Mouse (Mus musculus) CH12.LX (cell line): ENCODE results near the gene Rasl11b. TPM values are rescaled to one million over a fixed set of nuclear protein-coding genes. Genes with fewer than 3 reads are reported as not detected.

ENCODE experiments used
- DNase-seq: peaks from one replicate; pipeline ENCODE4 v3.0.0-alpha.2; 2013; ENCODE audit errors: extremely low read depth
- H3K27ac ChIP-seq: 2 replicates; pipeline ENCODE4 v1.5.1; 2012; ENCODE audit warnings: low read depth, mild to moderate bottlenecking, control low read depth, moderate library complexity; ENCODE audit not compliant: insufficient read depth
- H3K27me3 ChIP-seq: replicated peaks from 2 replicates; pipeline ENCODE3; 2012; ENCODE audit warnings: inconsistent platforms
- H3K36me3 ChIP-seq, 2 experiments: replicated peaks in 1 of 2; 2 replicates each; pipeline versions ENCODE3 to v1.6.1; 2012; ENCODE audit warnings: inconsistent platforms in 1 of 2, low read length in 1 of 2, mild to moderate bottlenecking in 1 of 2, mixed read lengths in 1 of 2, moderate library complexity in 1 of 2; ENCODE audit not compliant: control insufficient read depth in 1 of 2, insufficient read depth in 1 of 2
- H3K4me1 ChIP-seq, 2 experiments: 2 replicates each; pipeline ENCODE4 v1.6.1; 2012; ENCODE audit warnings: inconsistent platforms in 1 of 2, moderate library complexity in 1 of 2; ENCODE audit not compliant: insufficient read depth in 2 of 2, control insufficient read depth in 1 of 2
- H3K4me2 ChIP-seq: 2 replicates; pipeline ENCODE4 v1.6.1; 2012; ENCODE audit warnings: low read depth, mild to moderate bottlenecking, control low read depth; ENCODE audit not compliant: poor library complexity, insufficient read depth, severe bottlenecking
- H3K4me3 ChIP-seq, 3 experiments: fragments of 150-350 bp in 1 of 3; sonication (generic) in 1 of 3; replicated peaks in 1 of 3; 2 replicates each; pipeline versions ENCODE3 to v1.5.1; 2011 to 2012; ENCODE audit warnings: low read depth in 2 of 3, low read length in 2 of 3, mild to moderate bottlenecking in 2 of 3, moderate library complexity in 2 of 3, control low read depth in 1 of 3, improper control_type of control experiment in 1 of 3, inconsistent platforms in 1 of 3, mixed read lengths in 1 of 3; ENCODE audit not compliant: poor library complexity in 1 of 3
- H3K79me2 ChIP-seq: replicated peaks from 2 replicates; pipeline ENCODE4 v1.6.1; 2012; ENCODE audit warnings: mild to moderate bottlenecking, moderate library complexity; ENCODE audit not compliant: control insufficient read depth, poor library complexity, insufficient read depth, severe bottlenecking; ENCODE audit errors: extremely low read depth
- H3K9ac ChIP-seq: 2 replicates; pipeline ENCODE4 v1.6.1; 2012; ENCODE audit warnings: low read depth, mild to moderate bottlenecking, control low read depth, moderate library complexity; ENCODE audit not compliant: insufficient read depth
- H3K9me3 ChIP-seq: replicated peaks from 2 replicates; pipeline ENCODE3; 2012; ENCODE audit warnings: low read length, inconsistent platforms, mixed read lengths
- CHD2 ChIP-seq: IDR thresholded peaks from 2 replicates; pipeline ENCODE4 v1.6.1; 2011; ENCODE audit warnings: low read length, improper control_type of control experiment
- CTCF ChIP-seq, 2 experiments: IDR thresholded peaks in 1 of 2; conservative IDR thresholded peaks in 1 of 2; 2 replicates each; pipeline ENCODE4 v1.5.1; 2011 to 2012; ENCODE audit warnings: low read depth in 2 of 2, low read length in 2 of 2, improper control_type of control experiment in 1 of 2, inconsistent platforms in 1 of 2, mild to moderate bottlenecking in 1 of 2, moderate library complexity in 1 of 2
- ELF1 ChIP-seq: IDR thresholded peaks from 2 replicates; pipeline ENCODE4 v1.6.1; 2014; ENCODE audit warnings: low read depth, mild to moderate bottlenecking, inconsistent platforms, low read length, improper control_type of control experiment
- EP300 ChIP-seq: IDR thresholded peaks from 2 replicates; pipeline ENCODE4 v1.6.1; 2011; ENCODE audit warnings: low read length, improper control_type of control experiment
- ETS1 ChIP-seq: conservative IDR thresholded peaks from 2 replicates; pipeline ENCODE4 v1.6.1; 2012; ENCODE audit warnings: low read depth, mild to moderate bottlenecking, inconsistent platforms, low read length, improper control_type of control experiment, moderate library complexity
- GABPA ChIP-seq: IDR thresholded peaks from 2 replicates; pipeline ENCODE4 v1.6.1; 2012; ENCODE audit warnings: low read depth, low read length, improper control_type of control experiment, inconsistent platforms; ENCODE audit not compliant: insufficient replicate concordance
- HCFC1 ChIP-seq: IDR thresholded peaks from 2 replicates; pipeline ENCODE4 v1.6.1; 2012; ENCODE audit warnings: low read depth, mild to moderate bottlenecking, inconsistent platforms, low read length, improper control_type of control experiment
- KAT2A ChIP-seq: IDR thresholded peaks from 2 replicates; pipeline ENCODE4 v1.6.1; 2012; ENCODE audit warnings: low read length, improper control_type of control experiment, inconsistent platforms; ENCODE audit not compliant: insufficient replicate concordance
- MAFK ChIP-seq: IDR thresholded peaks from 2 replicates; pipeline ENCODE4 v1.6.1; 2011; ENCODE audit warnings: low read length, improper control_type of control experiment; ENCODE audit not compliant: insufficient replicate concordance
- MAX ChIP-seq: IDR thresholded peaks from 2 replicates; pipeline ENCODE4 v1.6.1; 2011; ENCODE audit warnings: low read length, improper control_type of control experiment
- MEF2A ChIP-seq: IDR thresholded peaks from 2 replicates; pipeline ENCODE4 v1.6.1; 2014; ENCODE audit warnings: low read depth, mild to moderate bottlenecking, inconsistent platforms, low read length, improper control_type of control experiment, borderline replicate concordance
- MYC ChIP-seq: IDR thresholded peaks from 2 replicates; pipeline ENCODE4 v1.6.1; 2011; ENCODE audit warnings: low read depth, mild to moderate bottlenecking, improper control_type of control experiment, low read length
- NELFE ChIP-seq: IDR thresholded peaks from 2 replicates; pipeline ENCODE4 v1.6.1; 2011; ENCODE audit warnings: low read depth, low read length, improper control_type of control experiment
- NRF1 ChIP-seq: IDR thresholded peaks from 2 replicates; pipeline ENCODE4 v1.6.1; 2014; ENCODE audit warnings: low read depth, mild to moderate bottlenecking, inconsistent platforms, low read length, improper control_type of control experiment, moderate library complexity
- PAX5 ChIP-seq: IDR thresholded peaks from 2 replicates; pipeline ENCODE4 v1.6.1; 2012; ENCODE audit warnings: low read length, inconsistent platforms, mixed read lengths
- POLR2A ChIP-seq: IDR thresholded peaks from 2 replicates; pipeline ENCODE4 v1.6.1; 2011; ENCODE audit warnings: low read depth, mild to moderate bottlenecking, improper control_type of control experiment, low read length
- POLR2AphosphoS2 ChIP-seq: IDR thresholded peaks from 2 replicates; pipeline ENCODE4 v1.6.1; 2011; ENCODE audit warnings: low read depth, low read length, improper control_type of control experiment
- RAD21 ChIP-seq: IDR thresholded peaks from 2 replicates; pipeline ENCODE4 v1.6.1; 2011; ENCODE audit warnings: low read depth, mild to moderate bottlenecking, low read length, improper control_type of control experiment, moderate library complexity
- SIN3A ChIP-seq: IDR thresholded peaks from 2 replicates; pipeline ENCODE4 v1.6.1; 2012; ENCODE audit warnings: low read length, improper control_type of control experiment, inconsistent platforms
- SMC3 ChIP-seq: IDR thresholded peaks from 2 replicates; pipeline ENCODE4 v1.6.1; 2011; ENCODE audit warnings: low read depth, low read length, improper control_type of control experiment
- TBP ChIP-seq: conservative IDR thresholded peaks from 2 replicates; pipeline ENCODE4 v1.6.1; 2011; ENCODE audit warnings: low read depth, low read length, improper control_type of control experiment
- TCF12 ChIP-seq: IDR thresholded peaks from 2 replicates; pipeline ENCODE4 v1.6.1; 2014; ENCODE audit warnings: low read depth, mild to moderate bottlenecking, inconsistent platforms, low read length, improper control_type of control experiment
- UBTF ChIP-seq: IDR thresholded peaks from 2 replicates; pipeline ENCODE4 v1.6.1; 2012; ENCODE audit warnings: low read depth, mild to moderate bottlenecking, inconsistent platforms, low read length, improper control_type of control experiment, moderate library complexity
- USF1 ChIP-seq: IDR thresholded peaks from 2 replicates; pipeline ENCODE4 v1.6.1; 2014; ENCODE audit warnings: low read depth, mild to moderate bottlenecking, inconsistent platforms, low read length, improper control_type of control experiment
- USF2 ChIP-seq: conservative IDR thresholded peaks from 2 replicates; pipeline ENCODE4 v1.6.1; 2011; ENCODE audit warnings: low read depth, low read length, improper control_type of control experiment
- ZC3H11A ChIP-seq: IDR thresholded peaks from 2 replicates; pipeline ENCODE4 v1.6.1; 2012; ENCODE audit warnings: low read depth, mild to moderate bottlenecking, inconsistent platforms, low read length, improper control_type of control experiment
- ZKSCAN1 ChIP-seq: IDR thresholded peaks from 2 replicates; pipeline ENCODE4 v1.6.1; 2012; ENCODE audit warnings: low read depth, inconsistent platforms, low read length, improper control_type of control experiment, borderline replicate concordance
- ZNF384 ChIP-seq: IDR thresholded peaks from 2 replicates; pipeline ENCODE4 v1.6.1; 2012; ENCODE audit warnings: low read depth, low read length, improper control_type of control experiment, inconsistent platforms
- dilution Hi-C: fragments of 300-500 bp; cut with MboI; formaldehyde crosslinking; loops from 2 replicates; pipeline ENCODE4 v1.14.3; 2020; ENCODE audit warnings: low sequenced_read_pairs; ENCODE audit not compliant: extremely low pct_unique_long_range_greater_than_20kb, extremely low pct_ligation_motif_present
- in situ Hi-C: fragments of 300-500 bp; cut with MboI; formaldehyde crosslinking; loops from 3 replicates; pipeline ENCODE4 v1.14.3; 2019; ENCODE audit warnings: low sequenced_read_pairs, low pct_ligation_motif_present, low pct_unique_long_range_greater_than_20kb, mixed read lengths
- polyA plus RNA-seq: library from polyadenylated mRNA; unstranded; fragments of >175 nt; gene quantifications from 2 replicates; pipeline ENCODE4 v1.2.1, GENCODE M21; 2012; ENCODE audit warnings: low read depth; ENCODE audit not compliant: insufficient read length
- total RNA-seq, 2 experiments: library from RNA; depleted of rRNA; stranded (reverse); fragments of 300-350 nt in 1 of 2; fragments of >200 nt in 1 of 2; gene quantifications; 2 replicates each; pipeline ENCODE4 v1.2.3; 2012 to 2014

Gene Rasl11b
- total and polyA plus RNA-seq, 3 experiments: 0.21 to 2.7 (median 0.60) TPM

- Histone ChIP-seq H3K9ac (no peak overlapping the region), H3K4me2 (no peak overlapping the region), H3K36me3 (no peaks in the 10 kb centered on the region), H3K79me2 (no peaks in the 10 kb centered on the region), H3K4me1 (peaks cover 3 to 23% of the 10 kb centered on the region in 2 experiments), H3K27ac (no peak overlapping the region), H3K9me3 (no peaks in the 10 kb centered on the region), H3K27me3 (no peaks in the 10 kb centered on the region), H3K4me3 (no peak overlapping the region)
- no peak for DNase-seq
- dilution Hi-C loops (no loop called here), in situ Hi-C loops (no loop called here)
- no peak for TF ChIP-seq MAFK
Observed at GRCm38 (mm10) chr5:74188886-74189285, 6.2 kb upstream of the Rasl11b start.

- no peak overlapping the region for H3K4me2 ChIP-seq
- H3K27me3 ChIP-seq: no peaks in the 10 kb centered on the region
Observed at GRCm38 (mm10) chr5:74189484-74190160, 5.5 kb upstream of the Rasl11b start.

GRCm38 (mm10) chr5:74190161-74190491 lies 5.0 kb upstream of the Rasl11b start:
- Histone ChIP-seq H3K4me2 (no peak overlapping the region), H3K4me1 (peaks cover 6 to 33% of the 10 kb centered on the region in 2 experiments), H3K27ac (no peak overlapping the region), H3K27me3 (no peaks in the 10 kb centered on the region), H3K4me3 (no peak overlapping the region), H3K9me3 (no peaks in the 10 kb centered on the region), H3K9ac (no peak overlapping the region), H3K36me3 (no peaks in the 10 kb centered on the region), H3K79me2 (no peaks in the 10 kb centered on the region)
- in situ Hi-C loops: no loop called here
- DNase-seq: no peak
- dilution Hi-C loops: no loop called here
- TF ChIP-seq ETS1: no peak
- TF ChIP-seq MEF2A: no peak
- no peak for TF ChIP-seq TCF12
- TF ChIP-seq POLR2AphosphoS2: no peak
- TF ChIP-seq ZC3H11A: no peak
- TF ChIP-seq KAT2A: no peak
- no peak for TF ChIP-seq NELFE
- no peak for TF ChIP-seq PAX5
- TF ChIP-seq ZKSCAN1: no peak
- TF ChIP-seq CTCF (conservative IDR thresholded peaks at IDR 0.05 in 1 of 2, IDR thresholded peaks at IDR 0.05 in 1 of 2; ENCODE audit: low read depth in 2 of 2, low read length in 2 of 2): no peak
- no peak for TF ChIP-seq USF1
- no peak for TF ChIP-seq RAD21
- TF ChIP-seq NRF1: no peak
- no peak for TF ChIP-seq UBTF
- TF ChIP-seq CHD2: no peak
- TF ChIP-seq SMC3: no peak
- no peak for TF ChIP-seq MYC
- TF ChIP-seq GABPA: no peak

More at GRCm38 (mm10) chr5:74189484-74190160, 5.5 kb upstream of the Rasl11b start:
- dilution Hi-C loops (no loop called here), in situ Hi-C loops (no loop called here)
- H3K9ac ChIP-seq: no peak overlapping the region
- no peaks in the 10 kb centered on the region for H3K36me3 ChIP-seq
- no peak for DNase-seq
- no peak overlapping the region for H3K27ac ChIP-seq
- TF ChIP-seq ETS1 (no peak), MAX (no peak), ZNF384 (no peak), SMC3 (no peak), TBP (no peak), CHD2 (no peak), MYC (no peak), USF2 (no peak), USF1 (no peak), EP300 (no peak), ELF1 (no peak), MEF2A (no peak), NRF1 (no peak), CTCF (conservative IDR thresholded peaks at IDR 0.05 in 1 of 2, IDR thresholded peaks at IDR 0.05 in 1 of 2; ENCODE audit: low read depth in 2 of 2, low read length in 2 of 2) (no peak), HCFC1 (no peak), ZKSCAN1 (no peak), SIN3A (no peak), POLR2A (no peak)
- H3K9me3 ChIP-seq: no peaks in the 10 kb centered on the region
- no peak overlapping the region for H3K4me3 ChIP-seq
- peaks cover 6 to 30% of the 10 kb centered on the region in 2 experiments for H3K4me1 ChIP-seq
- H3K79me2 ChIP-seq: no peaks in the 10 kb centered on the region
